Mouse (Mus musculus) lung, postnatal 10 days (tissue): ENCODE measurements around the gene Zfp472.
"Not testable (repeated sequence)": the region's sequence is repeated elsewhere in the genome, so short reads cannot be mapped to it uniquely, and the experiment has no call there.

Source experiments
- DNase-seq: peaks from one replicate; pipeline ENCODE4 v3.0.0; 2021

Gene Zfp472

GRCm38 (mm10) chr17:33020434-33020833 lies 54.8 kb downstream of the Zfp472 start:
- DNase-seq: not testable (repeated sequence)
